Comparison of ENCODE assay signal across 11 mouse cellular contexts in the genomic region with DNA sequence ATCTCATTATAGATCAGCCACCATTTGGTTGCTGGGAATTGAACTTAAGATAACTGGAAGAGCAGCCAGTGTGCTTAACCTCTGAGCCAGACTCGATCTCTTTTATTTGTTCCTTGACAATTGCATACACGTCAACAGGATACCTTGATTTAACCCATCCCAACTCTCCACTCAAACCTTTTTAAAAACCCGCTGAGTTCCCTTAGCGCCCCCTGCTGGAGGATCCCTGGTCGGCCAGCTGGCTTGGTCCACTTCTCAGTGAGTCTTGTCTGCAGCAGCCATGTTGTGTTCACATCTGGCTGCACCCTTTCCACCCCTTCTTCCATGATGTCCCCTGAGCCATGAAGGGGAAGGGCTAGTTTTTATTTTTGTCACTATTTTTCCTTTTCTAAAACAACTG. TPM values are rescaled to one million over a fixed set of nuclear protein-coding genes. Genes with fewer than 3 reads are reported as not detected.
DNase-seq lines count a peak whose midpoint lies in the region; ATAC-seq and TF ChIP-seq lines count a peak whose summit lies in the region.
"Had no signal": no experiment of that assay in that cellular context is flagged by ENCODE, and none has a peak within 500 bp of the region (broad histone marks: within the 10 kb centered on the region; RNA-seq: fewer than 3 reads in every experiment).

No protein-coding gene starts in this region.

- no peaks in the 10 kb centered on the region for H3K4me1 ChIP-seq in hindbrain, postnatal 0 days (ENCODE audit: insufficient read depth, low read length)
- no peaks in the 10 kb centered on the region for H3K4me1 ChIP-seq in hindbrain, embryonic 12.5 days
- no peaks in the 10 kb centered on the region; the same call in 1 of the 2 replicates for H3K4me1 ChIP-seq in testis, adult 2 months (ENCODE audit: control insufficient read depth, insufficient read depth, low read length)
- no peaks in the 10 kb centered on the region for H3K4me1 ChIP-seq in bone marrow, adult 2 months (ENCODE audit: control insufficient read depth, insufficient read depth, low read length)
- H3K4me1 ChIP-seq in forebrain, embryonic 15.5 days: 0 out of 2 replicates have a peak, but pooled peaks cover 3% of the 10 kb centered on the region
- H3K4me1 ChIP-seq: midbrain, embryonic 12.5 days had no signal

- no peak for TF ChIP-seq POLR2A in testis, adult 2 months (IDR thresholded peaks at IDR 0.05; ENCODE audit: control insufficient read depth, low read depth, low read length)
- no peak for TF ChIP-seq POLR2A in bone marrow, adult 2 months (IDR thresholded peaks at IDR 0.05; ENCODE audit: borderline replicate concordance, control insufficient read depth, low read depth, low read length)

- H3K27ac ChIP-seq in hindbrain, postnatal 0 days: no peak overlapping the region
- H3K27ac ChIP-seq in hindbrain, embryonic 12.5 days: no peak overlapping the region
- H3K27ac ChIP-seq in testis, adult 2 months (ENCODE audit: control insufficient read depth, insufficient read depth, low read depth, low read length): no peak overlapping the region
- H3K27ac ChIP-seq in bone marrow, adult 2 months (ENCODE audit: control insufficient read depth, insufficient read depth, low read depth, low read length, poor library complexity): no peak overlapping the region
- no peak overlapping the region for H3K27ac ChIP-seq in forebrain, embryonic 15.5 days (replicated peaks)
- H3K27ac ChIP-seq: midbrain, embryonic 12.5 days had no signal

- no peaks in the 10 kb centered on the region for H3K36me3 ChIP-seq in hindbrain, postnatal 0 days (ENCODE audit: insufficient read depth, low read length)
- H3K36me3 ChIP-seq in hindbrain, embryonic 12.5 days: no peaks in the 10 kb centered on the region
- no peaks in the 10 kb centered on the region for H3K36me3 ChIP-seq in testis, adult 2 months (ENCODE audit: control insufficient read depth, insufficient read depth, low read length)
- peaks cover 8% of the 10 kb centered on the region for H3K36me3 ChIP-seq in splenic B cell, adult 2 months (ENCODE audit: control insufficient read depth, insufficient read depth, low read length, poor library complexity, severe bottlenecking)
- no peaks in the 10 kb centered on the region for H3K36me3 ChIP-seq in forebrain, embryonic 15.5 days
- H3K36me3 ChIP-seq: midbrain, embryonic 12.5 days had no signal

- H3K9ac ChIP-seq in hindbrain, postnatal 0 days (replicated peaks; ENCODE audit: low read length): no peak overlapping the region
- no peak overlapping the region for H3K9ac ChIP-seq in hindbrain, embryonic 12.5 days
- H3K9ac ChIP-seq in forebrain, embryonic 15.5 days (replicated peaks): no peak overlapping the region
- H3K9ac ChIP-seq: midbrain, embryonic 12.5 days had no signal

- no peaks in the 10 kb centered on the region for H3K27me3 ChIP-seq in hindbrain, postnatal 0 days (ENCODE audit: insufficient read depth, low read length)
- no peaks in the 10 kb centered on the region for H3K27me3 ChIP-seq in hindbrain, embryonic 12.5 days
- no peaks in the 10 kb centered on the region for H3K27me3 ChIP-seq in testis, adult 2 months (ENCODE audit: control insufficient read depth, insufficient read depth, low read length)
- H3K27me3 ChIP-seq in splenic B cell, adult 2 months (ENCODE audit: control insufficient read depth, insufficient read depth, low read length, poor library complexity, severe bottlenecking): no peaks in the 10 kb centered on the region
- no peaks in the 10 kb centered on the region for H3K27me3 ChIP-seq in forebrain, embryonic 15.5 days
- H3K27me3 ChIP-seq: midbrain, embryonic 12.5 days had no signal

- peak; percentile 38 for TF ChIP-seq CTCF in hindbrain, postnatal 0 days (IDR thresholded peaks at IDR 0.05; ENCODE audit: low read depth)
- TF ChIP-seq CTCF in testis, adult 2 months (IDR thresholded peaks at IDR 0.05; ENCODE audit: control insufficient read depth, insufficient read depth, insufficient replicate concordance, low read depth, low read length): peak; percentile 47; the same call in 1 of the 2 replicates
- TF ChIP-seq CTCF in bone marrow, adult 2 months (IDR thresholded peaks at IDR 0.05; ENCODE audit: control insufficient read depth, insufficient read depth, low read length): peak; percentile 43; the same call in 1 of the 2 replicates

- intact Hi-C loops in left cerebral cortex, postnatal 4 days (cut with DNase I): no loop called here

- H3K9me3 ChIP-seq in hindbrain, postnatal 0 days (ENCODE audit: low read length): no peaks in the 10 kb centered on the region
- no peaks in the 10 kb centered on the region for H3K9me3 ChIP-seq in hindbrain, embryonic 12.5 days (replicated peaks)
- no peaks in the 10 kb centered on the region for H3K9me3 ChIP-seq in forebrain, embryonic 15.5 days
- H3K9me3 ChIP-seq: midbrain, embryonic 12.5 days had no signal

- H3K4me2 ChIP-seq in hindbrain, postnatal 0 days (ENCODE audit: low read depth, low read length): no peak overlapping the region
- H3K4me2 ChIP-seq in hindbrain, embryonic 12.5 days (replicated peaks): no peak overlapping the region
- H3K4me2 ChIP-seq in forebrain, embryonic 15.5 days (replicated peaks): no peak overlapping the region
- H3K4me2 ChIP-seq: midbrain, embryonic 12.5 days had no signal

- WGBS in hindbrain, postnatal 0 days: 72% methylated on average over 5 of the region's 5 CpGs
- WGBS in hindbrain, embryonic 12.5 days: 67% methylated on average over 5 of the region's 5 CpGs
- WGBS in bone marrow, adult 2 months: 89% methylated on average over 5 of the region's 5 CpGs
- WGBS in forebrain, embryonic 15.5 days: 68% methylated on average over 5 of the region's 5 CpGs

- ATAC-seq in hindbrain, postnatal 0 days: no peak
- ATAC-seq in hindbrain, embryonic 12.5 days (ENCODE audit: low FRiP score): no peak
- ATAC-seq in forebrain, embryonic 15.5 days (replicated peaks): no peak

- H3K4me3 ChIP-seq in hindbrain, postnatal 0 days (ENCODE audit: low read length): no peak overlapping the region
- no peak overlapping the region for H3K4me3 ChIP-seq in hindbrain, embryonic 12.5 days
- no peak overlapping the region for H3K4me3 ChIP-seq in testis, adult 2 months (ENCODE audit: control insufficient read depth, low read depth, low read length)
- H3K4me3 ChIP-seq in bone marrow, adult 2 months (replicated peaks; ENCODE audit: control insufficient read depth, low read depth, low read length): no peak overlapping the region
- H3K4me3 ChIP-seq in forebrain, embryonic 15.5 days: no peak overlapping the region
- H3K4me3 ChIP-seq: midbrain, embryonic 12.5 days had no signal

- DNase-seq in hindbrain, postnatal 0 days (ENCODE audit: low spot score): no peak
- DNase-seq in testis, postnatal 14 days (ENCODE audit: low spot score): no peak
- DNase-seq in splenic B cell, adult 2 months (ENCODE audit: low read depth, low spot score): peak; percentile 44
- no peak for DNase-seq in left cerebral cortex, postnatal 4 days
- DNase-seq: cerebellum, adult 9-10 months had no signal

RNA-seq across cellular contexts. Expression of a gene that starts 33.0 kb away (rescaled TPM):
- 27.7 and 31.1 TPM in 2 replicates for total RNA-seq in hindbrain, postnatal 0 days (2014; rRNA removed)
- polyA plus RNA-seq in hindbrain, postnatal 0 days (2015; fragmentation: Nextera tagmentation; extraction: Ambion mirVana): 22.3 and 22.4 TPM in 2 replicates
- 13.2 and 14.0 TPM in 2 replicates for polyA plus RNA-seq in hindbrain, embryonic 12.5 days (2016; fragmentation: Nextera tagmentation; extraction: Ambion mirVana)
- polyA plus RNA-seq in testis, adult 2 months (2012; rRNA removed): 17.6 and 18.9 TPM in 2 replicates
- 11.5 and 27.9 TPM in 2 replicates for polyA plus RNA-seq in bone marrow, adult 2 months (2011; ENCODE audit: insufficient read depth, insufficient read length, low replicate concordance, missing spikeins)
- polyA plus RNA-seq in forebrain, embryonic 15.5 days (2015; fragmentation: Nextera tagmentation; extraction: Ambion mirVana): 12.7 and 13.0 TPM in 2 replicates
- 10 to 100 TPM; 24.1 to 28.5 TPM for total RNA-seq in left cerebral cortex, postnatal 4 days (2021)

RNA-seq across cellular contexts. Expression of a gene that starts 33.6 kb away (rescaled TPM):
- total RNA-seq in hindbrain, postnatal 0 days (2014; rRNA removed): 1.3 and 1.5 TPM in 2 replicates
- polyA plus RNA-seq in hindbrain, postnatal 0 days (2015; fragmentation: Nextera tagmentation; extraction: Ambion mirVana): 0.97 and 1.1 TPM in 2 replicates
- 0.48 and 0.71 TPM in 2 replicates for polyA plus RNA-seq in hindbrain, embryonic 12.5 days (2016; fragmentation: Nextera tagmentation; extraction: Ambion mirVana)
- 134 and 150 TPM in 2 replicates for polyA plus RNA-seq in testis, adult 2 months (2012; rRNA removed)
- polyA plus RNA-seq in bone marrow, adult 2 months (2011; ENCODE audit: insufficient read depth, insufficient read length, low replicate concordance, missing spikeins): 1.1 TPM in 1 of 2 replicates, not detected in the other
- polyA plus RNA-seq in forebrain, embryonic 15.5 days (2015; fragmentation: Nextera tagmentation; extraction: Ambion mirVana): 0.13 and 0.55 TPM in 2 replicates
- total RNA-seq in left cerebral cortex, postnatal 4 days (2021): under 1 TPM; 0.32 to 0.66 TPM

RNA-seq across cellular contexts. Expression of a gene that starts 59.2 kb away (rescaled TPM):
- 0.75 and 3.7 TPM in 2 replicates for total RNA-seq in hindbrain, postnatal 0 days (2014; rRNA removed)
- polyA plus RNA-seq in hindbrain, postnatal 0 days (2015; fragmentation: Nextera tagmentation; extraction: Ambion mirVana): 29.4 and 40.6 TPM in 2 replicates
- 6.2 and 8.7 TPM in 2 replicates for polyA plus RNA-seq in hindbrain, embryonic 12.5 days (2016; fragmentation: Nextera tagmentation; extraction: Ambion mirVana)
- polyA plus RNA-seq in testis, adult 2 months (2012; rRNA removed): 0.72 and 0.90 TPM in 2 replicates
- polyA plus RNA-seq in bone marrow, adult 2 months (2011; ENCODE audit: insufficient read depth, insufficient read length, low replicate concordance, missing spikeins): not detected in 2 replicates
- 4.6 and 6.4 TPM in 2 replicates for polyA plus RNA-seq in forebrain, embryonic 15.5 days (2015; fragmentation: Nextera tagmentation; extraction: Ambion mirVana)
- 1 to 10 TPM; 1.7 to 4.0 TPM for total RNA-seq in left cerebral cortex, postnatal 4 days (2021)
- total RNA-seq: heart, adult 18-20 months had no signal

Comparison
In these comparisons a context has a peak if more than half of its experiments do, and no peak if none do; other contexts are left out.
1. RNA of a gene that starts 33.6 kb away (polyA plus RNA-seq): 134 to 150 TPM in testis, adult 2 months; 0.97 to 1.1 TPM in hindbrain, postnatal 0 days, 0.48 to 0.71 TPM in hindbrain, embryonic 12.5 days, 0.13 to 0.55 TPM in forebrain, embryonic 15.5 days and 1.1 TPM in bone marrow, adult 2 months; every median in the first group is over 10 times any median in the second.
2. Peak in every context shown above with its lines, with median percentiles within 50 percentile points of each other: CTCF ChIP-seq.